Mouse (Mus musculus) activated CD4-positive, CD25-positive, alpha-beta regulatory T cell, adult 4 months (primary cell): ENCODE measurements around the gene Gm10300. TPM values are rescaled to one million over a fixed set of nuclear protein-coding genes. Genes with fewer than 3 reads are reported as not detected.
A peak's percentile ranks its signal among the peaks of the same experiment; 100 is the strongest.

Source experiments
- ATAC-seq: one replicate; pipeline ENCODE4 v1.8.0; 2017
- polyA plus RNA-seq, 2 experiments: library from polyadenylated mRNA; unstranded; fragments of 100-300 nt; shearing (Covaris generic); gene quantifications; one replicate each; pipeline ENCODE4 v1.2.1; 2017

Gm10300 gene
- not detected for polyA plus RNA-seq

DNA sequence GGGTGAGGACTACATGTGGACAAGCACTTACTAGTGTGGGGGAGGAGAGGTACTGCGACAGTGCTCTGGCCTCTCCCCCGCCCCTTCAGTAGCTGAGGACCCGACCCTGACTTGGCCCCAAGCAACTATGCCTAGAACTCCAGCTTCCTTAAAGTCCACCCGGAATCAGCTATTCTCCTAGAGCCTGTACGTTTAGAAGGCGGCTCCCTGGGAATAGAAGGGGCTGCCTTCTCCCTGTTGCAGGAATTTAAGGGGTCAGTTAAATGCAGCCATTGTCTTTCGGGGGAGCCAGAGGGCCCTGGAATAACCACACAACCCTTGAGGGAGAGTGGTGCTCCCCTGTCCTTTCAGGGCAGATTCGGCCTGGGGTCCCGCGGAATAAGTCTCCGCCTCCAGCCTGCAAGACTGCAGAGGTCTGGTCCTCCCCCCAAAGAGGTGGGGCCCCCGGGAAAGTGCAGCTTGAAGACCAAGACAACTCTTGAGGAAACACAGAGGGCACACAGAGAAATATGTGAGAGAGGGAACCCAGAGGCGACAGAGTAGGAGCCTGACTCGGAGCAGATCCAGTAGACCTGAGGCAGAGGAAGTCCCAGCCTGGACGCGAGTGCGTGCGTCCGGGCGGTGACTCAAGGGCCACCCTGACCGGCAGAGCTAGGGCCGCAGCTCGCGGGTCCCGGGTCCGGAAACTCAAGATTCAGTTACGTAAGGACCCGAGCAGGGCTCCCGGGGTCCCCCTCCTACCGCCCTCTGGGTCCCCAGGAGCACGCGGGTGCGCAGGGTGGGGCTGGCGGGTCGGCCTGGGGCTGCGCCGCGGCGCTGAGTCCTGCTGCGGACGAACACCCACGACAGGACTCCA, at the start of gene Gm10300:
Gm10300 (plus strand) TSS at position 621 of the 856 bp plus-strand sequence.
- peak; percentile 8 for ATAC-seq

DNA sequence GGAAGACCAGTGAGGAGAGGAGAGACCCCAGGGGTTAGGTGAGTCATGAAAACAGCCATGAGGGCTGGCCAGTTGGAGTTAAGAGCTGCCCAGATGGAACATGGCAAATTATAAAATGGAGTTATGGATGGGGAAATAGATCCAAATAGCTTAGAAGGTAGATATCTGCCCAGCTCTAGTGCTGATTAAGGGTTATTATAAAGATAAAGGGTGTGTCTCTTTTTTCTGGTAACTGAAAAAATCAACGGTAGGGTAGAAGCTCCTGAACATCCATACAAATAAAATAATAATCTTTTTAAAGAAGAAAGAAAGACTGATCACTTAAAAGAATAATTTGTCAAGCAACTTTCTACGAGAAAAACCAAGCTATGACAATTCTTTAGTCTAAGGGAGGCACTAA, 49.2 kb upstream of the Gm10300 start:
- no peak for ATAC-seq

DNA sequence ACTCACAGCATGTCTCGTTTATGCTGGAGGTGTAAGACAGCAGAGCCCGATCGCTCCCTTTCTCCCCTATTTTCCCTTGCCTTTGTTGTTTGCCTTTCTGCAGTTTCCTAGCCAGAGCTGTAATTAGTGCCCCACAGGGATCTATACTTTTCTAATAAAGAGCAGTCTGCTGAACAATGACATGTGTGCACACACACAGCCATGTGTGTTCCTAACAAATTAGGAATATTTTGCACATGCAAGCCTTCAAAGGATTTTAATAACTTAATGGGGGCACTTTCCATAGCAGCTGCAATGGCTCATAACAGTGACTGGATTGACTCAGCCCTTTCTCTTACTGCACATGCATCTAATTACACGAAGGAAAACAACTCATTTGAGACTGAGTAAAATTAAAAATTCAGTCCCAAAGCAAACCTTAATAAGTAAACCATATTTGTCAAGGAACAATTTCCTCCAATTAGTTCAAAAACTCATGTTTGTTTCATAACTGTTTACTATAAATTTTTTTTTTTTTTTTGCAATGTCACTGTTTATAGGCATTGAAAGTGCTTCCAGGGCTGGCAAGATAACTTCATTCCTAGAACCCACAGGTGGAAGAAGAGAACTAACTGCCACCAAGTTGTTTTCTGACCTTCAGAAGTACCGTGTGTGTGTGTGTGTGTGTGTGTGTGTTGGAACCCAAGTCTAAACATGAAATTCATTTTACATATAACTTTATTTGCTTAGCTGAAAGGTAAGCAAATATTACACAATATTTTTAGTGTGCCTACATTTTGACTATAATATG, 48.6 kb upstream of the Gm10300 start:
- no peak for ATAC-seq

GRCm38 (mm10) chr4:132027167-132027566, 47.3 kb upstream of the Gm10300 start:
- no peak for ATAC-seq

DNA sequence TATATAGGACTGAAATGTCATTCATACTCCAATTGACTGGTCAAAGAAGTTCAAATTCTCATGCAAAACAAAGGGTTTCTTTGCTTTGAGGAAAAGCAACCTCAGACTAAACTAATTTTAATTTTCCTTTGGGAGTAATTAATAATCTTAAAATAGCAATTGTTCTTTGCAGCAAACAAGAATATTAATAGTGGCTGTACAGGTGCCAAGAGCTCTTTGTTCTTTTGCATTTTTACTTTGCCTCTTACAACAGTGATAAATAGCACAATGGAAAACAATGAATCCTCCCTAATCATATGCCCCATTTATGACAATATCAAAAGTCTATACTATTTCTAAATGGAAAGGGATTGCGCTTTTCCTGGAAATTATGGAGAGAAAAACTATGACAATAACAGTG, 46.7 kb upstream of the Gm10300 start:
- no peak for ATAC-seq

DNA sequence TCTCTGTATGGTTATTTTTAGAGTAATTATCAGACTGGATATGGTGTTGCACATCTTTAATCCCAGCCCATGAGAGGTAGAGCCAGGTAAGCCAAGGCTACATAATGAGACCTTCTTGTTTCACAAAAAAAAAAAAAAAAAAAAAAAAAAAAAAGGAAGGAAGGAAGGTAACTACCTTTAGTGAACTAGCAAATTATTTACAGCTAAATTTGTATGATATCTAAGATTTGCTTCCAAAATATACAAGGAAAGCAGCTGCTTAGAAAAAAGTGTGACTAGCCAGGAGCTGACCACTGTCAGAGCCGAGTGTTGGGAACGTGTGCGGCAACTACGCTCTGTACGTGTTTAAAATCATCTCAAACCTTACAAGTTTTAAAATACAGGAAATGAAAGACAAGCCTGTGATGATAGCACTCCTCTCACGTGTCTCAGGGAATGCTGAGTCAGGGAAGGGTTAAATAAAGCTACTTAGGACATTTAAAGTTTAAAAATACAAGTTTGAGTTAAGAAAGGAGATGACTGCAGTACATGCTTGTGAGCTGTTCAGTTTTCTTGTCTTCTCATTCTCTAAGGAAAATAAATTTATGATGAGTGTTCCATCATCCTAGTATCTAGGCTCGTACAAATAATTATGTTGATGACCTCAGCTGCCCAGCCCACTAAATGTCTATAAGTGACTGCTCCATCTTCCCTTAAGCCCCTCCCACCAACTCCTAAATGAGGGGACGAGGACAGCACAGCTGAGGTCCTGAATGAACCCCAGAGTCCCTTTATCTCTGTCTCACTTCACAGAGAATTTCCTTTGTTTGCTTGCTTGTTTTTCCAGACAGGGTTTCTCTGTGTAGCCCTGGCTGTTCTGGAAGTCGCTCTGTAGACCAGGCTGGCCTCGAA, 44.4 kb upstream of the Gm10300 start:
- no peak for ATAC-seq

DNA sequence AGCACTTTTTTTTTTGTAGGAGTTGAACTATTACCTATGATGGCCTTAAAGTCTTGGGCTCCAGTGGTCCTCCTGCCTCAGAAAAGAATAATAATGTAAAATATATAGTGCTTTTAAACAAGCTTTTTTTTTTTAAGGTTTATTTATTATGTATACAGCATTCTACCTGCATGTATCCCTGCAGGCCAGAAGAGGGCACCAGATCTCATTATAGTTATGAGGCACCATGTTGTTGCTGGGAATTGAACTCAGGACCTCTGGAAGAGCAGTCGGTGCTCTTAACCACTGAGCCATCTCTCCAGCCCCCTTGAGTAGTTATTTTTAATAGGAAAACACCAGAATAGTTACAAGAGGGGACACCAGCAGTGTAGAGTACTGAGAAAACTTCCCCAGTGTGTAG, 41.3 kb upstream of the Gm10300 start:
- no peak for ATAC-seq

GRCm38 (mm10) chr4:132034242-132034641, 40.3 kb upstream of the Gm10300 start:
- no peak for ATAC-seq

DNA sequence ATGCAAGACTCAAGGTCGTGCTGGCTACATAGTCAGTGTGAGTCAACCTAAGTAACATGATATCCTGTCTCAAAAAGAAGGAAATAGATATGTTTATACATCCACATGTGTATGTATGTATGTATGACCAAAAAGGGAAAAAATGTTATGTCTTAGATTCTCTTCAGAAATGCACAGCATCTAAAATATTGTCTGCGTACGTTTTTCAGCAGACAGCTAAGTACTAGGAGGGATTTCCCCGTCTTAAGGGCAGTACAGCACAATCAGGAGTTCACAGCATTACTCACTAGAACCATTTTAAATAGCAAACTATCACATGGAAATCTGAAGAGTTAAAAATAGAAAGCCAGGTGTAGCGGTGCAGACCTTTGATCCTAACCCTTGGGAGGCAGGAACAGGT, 37.4 kb upstream of the Gm10300 start:
- ATAC-seq, result peak; percentile 51

DNA sequence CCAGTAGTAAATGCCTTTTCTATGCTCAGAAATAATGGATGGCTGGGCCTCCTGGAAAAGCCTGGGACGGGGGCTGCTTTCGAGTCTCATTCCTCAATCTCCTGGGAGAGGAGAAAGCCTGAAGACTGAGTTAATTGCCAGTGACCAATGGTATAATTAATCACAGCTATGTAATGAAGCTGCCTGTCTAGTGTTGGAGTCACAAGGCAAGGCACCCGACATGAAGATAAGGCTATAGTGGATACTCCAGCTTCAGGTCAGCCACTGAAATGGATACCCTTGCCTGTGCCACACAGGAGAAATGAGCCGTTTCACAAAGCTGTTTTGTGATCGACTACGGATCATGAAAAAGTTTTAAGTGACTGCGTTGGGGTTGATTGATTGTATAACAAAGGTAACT, 36.5 kb upstream of the Gm10300 start:
- ATAC-seq, result no peak

DNA sequence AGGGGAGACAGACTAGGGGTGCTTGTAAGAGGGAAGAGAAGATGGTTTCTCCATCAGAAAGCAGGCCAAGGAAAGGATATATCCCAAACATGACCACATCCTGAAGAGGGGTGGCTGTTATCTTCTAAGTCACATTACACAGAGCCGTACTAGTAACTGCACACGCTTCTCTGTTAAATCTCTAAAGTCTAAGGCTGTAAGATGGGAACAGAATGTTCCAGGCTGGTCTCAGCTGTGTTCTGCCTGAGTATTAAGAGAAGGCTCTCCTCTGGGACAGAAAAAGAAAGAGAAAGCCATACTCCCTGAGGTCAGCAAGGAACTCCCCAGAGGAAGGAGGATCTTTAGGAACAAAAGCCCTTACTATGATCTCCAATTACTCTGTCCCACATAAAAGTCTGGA, 35.7 kb upstream of the Gm10300 start:
- ATAC-seq, result no peak

DNA sequence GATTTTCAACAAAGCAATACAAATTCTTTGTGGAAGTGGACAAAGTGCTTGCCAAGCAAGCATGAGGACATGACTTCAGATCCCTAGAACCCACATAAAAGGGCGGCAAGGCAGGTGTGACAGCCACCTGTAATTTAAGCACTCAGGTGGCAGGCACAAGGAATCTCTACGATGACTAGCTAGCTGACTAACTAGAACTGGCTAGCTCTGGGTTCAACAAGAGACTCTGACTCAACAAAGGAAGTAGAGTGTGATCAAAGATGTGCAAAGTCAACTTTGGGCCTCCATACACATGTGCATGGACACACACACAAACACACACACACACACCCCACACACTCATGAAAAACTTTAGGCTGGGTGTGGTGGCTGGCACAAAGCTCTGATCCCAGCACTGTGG, 35.0 kb upstream of the Gm10300 start:
- ATAC-seq, result no peak

DNA sequence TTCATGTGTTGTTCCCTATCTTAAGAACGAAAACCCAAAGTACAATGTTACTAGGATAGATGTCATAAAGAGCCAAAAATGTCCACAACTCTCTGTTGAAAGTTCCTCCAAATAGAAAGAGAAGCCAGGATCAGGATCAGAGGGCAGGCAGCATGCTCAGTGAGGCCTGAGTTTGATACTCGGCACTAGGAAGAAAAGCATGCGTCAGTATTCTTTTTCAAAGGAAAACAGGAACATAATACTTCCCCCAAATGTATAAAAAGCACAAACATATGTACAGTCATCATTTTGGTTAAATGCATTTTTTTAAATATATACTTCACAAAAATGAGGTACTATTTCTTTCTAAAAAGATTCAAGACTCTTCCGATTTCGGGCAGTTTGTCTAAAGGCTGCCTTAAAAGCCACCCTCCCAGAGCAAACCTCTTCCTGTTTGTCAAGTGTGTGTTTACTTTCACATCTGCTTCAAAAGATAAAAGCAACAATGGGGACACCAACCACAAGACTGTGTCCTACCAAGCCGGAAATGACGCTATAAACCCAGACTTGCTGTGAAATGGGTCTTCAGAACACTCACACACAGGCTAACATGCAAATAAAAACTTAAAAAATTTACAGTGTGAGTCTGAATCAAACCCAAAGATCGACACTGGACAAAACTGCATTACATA, 34.4 kb upstream of the Gm10300 start:
- peak; percentile 88 for ATAC-seq

- ATAC-seq, result peak; percentile 18
These were observed 32.8 kb upstream of the Gm10300 start for GRCm38 (mm10) chr4:132041471-132042332.

DNA sequence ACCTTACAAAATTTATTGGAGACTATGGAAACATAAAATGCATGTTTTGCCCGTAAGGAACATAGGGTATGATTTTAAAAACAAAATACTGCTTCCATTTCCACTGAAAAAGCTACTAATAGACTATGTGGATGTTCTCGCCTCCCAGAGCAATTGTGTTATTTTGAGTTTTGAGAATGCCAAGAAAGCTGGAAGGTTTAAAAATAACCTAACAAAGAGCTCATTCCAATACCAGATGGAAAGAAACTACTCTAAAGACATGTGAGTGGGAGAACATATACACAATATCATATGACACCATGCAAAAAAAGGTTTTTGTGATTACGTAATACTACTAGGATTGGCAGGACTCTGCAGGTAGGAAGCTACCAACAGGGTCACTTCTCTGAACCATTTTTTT, 30.8 kb upstream of the Gm10300 start:
- ATAC-seq, result no peak

GRCm38 (mm10) chr4:132048011-132048991, 26.2 kb upstream of the Gm10300 start:
- ATAC-seq, result peak; percentile 9

DNA sequence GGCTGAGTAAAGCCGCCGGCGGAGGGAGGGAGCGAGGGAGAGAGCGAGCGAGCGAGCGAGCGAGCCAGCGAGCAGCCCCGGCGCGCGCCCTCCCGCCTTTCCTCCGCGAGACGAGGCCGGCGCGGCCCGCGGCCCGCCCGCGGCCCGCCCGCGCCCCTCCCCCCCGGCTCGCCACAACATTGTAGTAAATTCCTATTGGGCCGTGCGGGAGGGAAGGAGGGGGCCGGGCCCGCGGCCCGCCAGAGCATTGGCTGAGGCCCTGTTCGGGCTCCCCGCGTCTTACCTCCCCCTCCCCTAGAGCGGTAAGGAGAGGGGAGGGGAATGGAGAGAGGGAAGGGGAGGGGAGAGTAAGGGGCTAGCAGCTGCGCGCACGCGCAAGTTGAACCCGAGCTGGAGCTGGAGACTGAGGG, 25.5 kb upstream of the Gm10300 start:
- peak; percentile 77 for ATAC-seq

GRCm38 (mm10) chr4:132049549-132050200, 24.8 kb upstream of the Gm10300 start:
- ATAC-seq, result no peak
